Mouse (Mus musculus) left cerebral cortex, adult 8-10 months (tissue): ENCODE measurements at regions not wholly inside any gene's neighbourhood (a gene's known extent, or its start where the extent isn't known, plus 50 kb on each side); places are given as distances from the start of the nearest gene placed in this dataset.

Experiments used
- DNase-seq, 2 experiments: peaks; one replicate each; pipeline ENCODE4 v3.0.0; 2022; ENCODE audit warnings: low spot score in 2 of 2

- DNase-seq: peak; percentile 37 to 70
Observed at GRCm38 (mm10) chrX:152918212-152918611, 88.1 kb upstream of the Usp51 start.

GRCm38 (mm10) chrX:152926991-152927390 lies 79.3 kb upstream of the Usp51 start:
- DNase-seq: no peak

- peak in 1 of 2 experiments; percentile 10 for DNase-seq
Observed at GRCm38 (mm10) chrX:152946201-152946600, 60.1 kb upstream of the Usp51 start.
